Mouse (Mus musculus) olfactory bulb, adult 2 months (tissue): ENCODE data around the gene Gnl1. TPM values are rescaled to one million over a fixed set of nuclear protein-coding genes. Genes with fewer than 3 reads are reported as not detected.
"Not testable (repeated sequence)": the region's sequence is repeated elsewhere in the genome, so short reads cannot be mapped to it uniquely, and the experiment has no call there.

Experiments used
- H3K27ac ChIP-seq: fragments of 200-500 bp; 2 replicates; pipeline ENCODE4 v1.5.1; 2012; ENCODE audit warnings: low read depth, low read length; ENCODE audit not compliant: insufficient read depth
- H3K4me1 ChIP-seq: fragments of 200-500 bp; 2 replicates; pipeline ENCODE4 v1.6.1; 2012; ENCODE audit warnings: low read length; ENCODE audit not compliant: control insufficient read depth, insufficient read depth
- H3K4me3 ChIP-seq: fragments of 200-500 bp; 2 replicates; pipeline ENCODE4 v1.5.1; 2012; ENCODE audit warnings: mild to moderate bottlenecking, low read depth, low read length, moderate library complexity; ENCODE audit not compliant: insufficient read depth
- CTCF ChIP-seq: fragments of 200-500 bp; IDR thresholded peaks from 2 replicates; pipeline ENCODE4 v1.5.1; 2012; ENCODE audit warnings: low read depth, mild to moderate bottlenecking, low read length, moderate library complexity; ENCODE audit not compliant: insufficient read depth
- POLR2A ChIP-seq: fragments of 200-500 bp; IDR thresholded peaks from 2 replicates; pipeline ENCODE4 v1.6.1; 2012; ENCODE audit warnings: mild to moderate bottlenecking, low read depth, low read length, moderate library complexity; ENCODE audit not compliant: insufficient read depth
- WGBS: fragments of 180-500 bp; shearing (Covaris S2); methylation state at CpG from one replicate; pipeline ENCODE4 v1.1.7; 2018; 5-methylcytosine and 5-hydroxymethylcytosine counted together
- polyA plus RNA-seq: library from polyadenylated mRNA; stranded (reverse); fragments of >200 nt; gene quantifications from 2 replicates; pipeline ENCODE4 v1.2.4, GENCODE M21; 2012; ENCODE audit warnings: low replicate concordance; ENCODE audit not compliant: missing spikeins, insufficient read depth, insufficient read length

Gnl1 gene
- polyA plus RNA-seq, 1 experiment, result not detected

DNA sequence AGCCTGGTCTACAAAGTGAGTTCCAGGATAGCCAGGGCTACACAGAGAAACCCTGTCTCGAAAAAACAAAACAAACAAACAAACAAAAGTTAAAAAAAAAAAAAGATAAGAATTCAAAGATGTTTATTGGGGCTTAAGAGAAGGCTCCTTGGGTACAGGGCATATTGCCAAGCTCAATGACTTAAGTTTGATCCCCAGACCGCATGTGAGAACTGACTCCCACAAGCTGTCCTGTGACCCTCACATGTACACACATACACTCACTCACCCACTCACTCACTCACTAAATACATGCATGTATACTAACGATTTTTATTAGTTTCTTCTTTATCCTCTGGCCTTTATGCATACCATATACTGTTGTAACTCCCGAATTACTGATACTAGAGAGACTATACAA lies 20.7 kb downstream of the Gnl1 start:
- Histone ChIP-seq H3K27ac (peak overlapping the region; percentile 6; the same call in 1 of the 2 replicates), H3K4me1 (peaks cover 17% of the 10 kb centered on the region), H3K4me3 (no peak overlapping the region)
- TF ChIP-seq CTCF (no peak), POLR2A (no peak)
- 70% methylated on average over 4 of the region's 4 CpGs for WGBS

DNA sequence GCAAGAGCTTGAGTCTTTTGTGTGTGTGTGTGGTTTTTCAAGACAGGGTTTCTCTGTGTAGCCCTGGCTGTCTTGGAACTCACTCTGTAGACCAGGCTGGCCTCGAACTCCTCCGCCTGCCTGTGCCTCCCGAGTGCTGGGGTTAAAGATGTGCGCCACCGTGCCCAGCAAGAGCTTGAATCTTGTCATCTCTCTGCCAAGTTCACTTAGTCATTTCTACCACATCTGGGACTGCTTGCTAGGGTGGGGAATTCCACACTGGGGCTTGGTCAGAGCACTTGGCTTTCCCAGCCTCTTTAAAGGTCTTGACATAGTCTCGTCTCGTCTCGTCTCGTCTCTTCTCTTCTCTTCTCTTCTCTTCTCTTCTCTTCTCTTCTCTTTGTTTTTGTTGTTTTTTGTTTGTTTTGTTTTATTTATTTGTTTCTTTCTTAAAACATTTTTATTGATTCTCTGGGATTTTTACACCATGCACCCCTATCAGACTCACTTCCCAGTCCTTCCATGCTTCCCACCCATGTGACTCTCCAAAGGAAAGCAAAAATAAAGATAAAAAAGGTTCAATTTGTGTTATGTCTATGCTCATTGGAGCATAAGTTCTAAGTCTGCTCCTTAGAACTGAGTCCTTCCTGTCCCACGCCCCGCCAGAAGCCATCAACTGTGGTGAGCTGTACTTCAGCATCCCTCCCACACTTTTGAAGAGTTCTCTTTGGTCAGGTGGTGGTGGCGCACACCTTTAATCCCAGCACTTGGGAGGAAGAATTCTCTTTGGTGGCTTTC lies 21.7 kb downstream of the Gnl1 start:
- Histone ChIP-seq H3K4me3 (no peak overlapping the region), H3K27ac (no peak overlapping the region; the same call in 1 of the 2 replicates), H3K4me1 (peaks cover 17% of the 10 kb centered on the region)
- TF ChIP-seq POLR2A (no peak), CTCF (no peak)
- 79% methylated on average over 12 of the region's 12 CpGs for WGBS

DNA sequence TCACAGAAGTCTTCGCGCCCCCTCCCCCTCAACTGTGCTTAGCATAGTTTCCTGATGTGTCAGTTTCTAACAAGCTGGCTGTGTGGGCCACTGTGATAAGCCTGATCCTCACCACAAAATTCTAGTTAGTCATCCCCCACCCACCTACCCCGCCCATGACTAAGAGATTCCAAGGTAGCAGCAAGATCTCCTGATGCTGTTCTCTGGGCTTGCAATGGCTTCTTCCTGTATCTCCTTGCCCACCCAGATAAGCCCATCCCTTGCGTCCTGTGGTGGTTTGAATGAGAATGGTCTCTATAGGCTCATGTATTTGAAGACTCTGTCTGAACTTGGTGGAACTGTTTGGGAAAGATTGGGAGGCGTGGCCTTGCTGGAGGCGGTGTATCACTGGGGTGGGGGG lies 22.3 kb downstream of the Gnl1 start:
- Histone ChIP-seq H3K4me3 (no peak overlapping the region), H3K27ac (no peak overlapping the region), H3K4me1 (peaks cover 15% of the 10 kb centered on the region)
- no peak for TF ChIP-seq POLR2A
- no peak for TF ChIP-seq CTCF
- 79% methylated on average over 6 of the region's 6 CpGs for WGBS

DNA sequence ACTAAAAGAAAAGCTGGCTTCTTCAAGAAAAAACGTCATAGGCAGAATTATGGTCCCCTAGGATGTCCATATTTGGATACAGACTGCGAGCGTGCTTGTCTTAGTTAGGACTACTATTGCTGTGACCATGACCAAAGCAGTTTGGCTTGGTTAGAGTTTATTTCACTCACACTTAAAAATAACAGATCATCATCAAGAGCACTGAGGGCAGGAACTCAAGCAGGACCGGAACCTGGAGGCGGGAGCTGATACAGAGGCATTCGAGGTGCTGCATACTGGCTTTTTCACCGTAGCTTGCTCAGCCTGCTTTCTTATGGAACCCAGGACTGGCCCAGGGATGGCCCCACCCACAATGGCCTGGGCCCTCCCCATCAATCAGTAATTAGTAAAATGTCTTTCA lies 23.7 kb downstream of the Gnl1 start:
- Histone ChIP-seq H3K4me1 (peaks cover 8% of the 10 kb centered on the region), H3K4me3 (no peak overlapping the region), H3K27ac (no peak overlapping the region)
- WGBS, result 78% methylated on average over 7 of the region's 7 CpGs
- TF ChIP-seq POLR2A (no peak), CTCF (no peak)

DNA sequence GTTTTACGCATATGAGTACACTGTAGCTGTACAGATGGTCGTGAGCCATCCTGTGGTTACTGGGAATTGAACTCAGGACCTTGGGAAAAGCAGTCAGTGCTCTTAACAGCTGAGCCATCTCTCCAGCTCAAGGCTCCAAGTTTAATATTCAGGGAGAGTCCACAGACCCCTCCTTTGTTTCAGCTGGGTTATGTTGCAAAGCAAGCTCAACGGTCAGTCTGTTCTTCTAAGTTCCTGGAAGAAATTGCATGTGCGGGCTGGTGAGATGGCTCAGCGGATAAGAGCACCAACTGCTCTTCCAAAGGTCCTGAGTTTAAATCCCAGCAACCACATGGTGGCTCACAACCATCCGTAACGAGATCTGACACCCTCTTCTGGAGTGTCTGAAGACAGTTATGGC lies 24.8 kb downstream of the Gnl1 start:
- WGBS, result 79% methylated on average over 7 of the region's 7 CpGs
- H3K4me1 ChIP-seq, H3K27ac ChIP-seq, H3K4me3 ChIP-seq: not testable (repeated sequence)

DNA sequence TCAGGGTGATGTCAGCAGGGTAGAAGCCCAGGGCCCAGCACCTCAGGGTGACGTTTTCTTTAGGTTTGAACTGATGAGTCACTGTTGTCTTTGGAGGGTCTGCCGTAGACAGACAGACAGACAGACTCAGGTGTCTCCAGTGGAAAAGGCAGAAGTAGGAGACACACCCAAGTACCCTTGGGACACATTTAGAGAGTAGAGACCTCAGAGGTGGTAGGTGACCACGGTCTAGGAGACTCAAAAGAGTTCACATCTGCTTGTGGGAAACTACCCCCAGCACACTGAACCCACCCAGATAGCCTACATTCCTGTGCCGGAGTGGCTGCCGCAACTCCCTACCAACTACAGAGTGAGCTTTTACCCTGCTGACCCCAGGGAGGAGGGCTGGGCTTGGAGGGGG lies 35.3 kb downstream of the Gnl1 start:
- TF ChIP-seq POLR2A (no peak), CTCF (no peak)
- no peak overlapping the region for H3K27ac ChIP-seq

DNA sequence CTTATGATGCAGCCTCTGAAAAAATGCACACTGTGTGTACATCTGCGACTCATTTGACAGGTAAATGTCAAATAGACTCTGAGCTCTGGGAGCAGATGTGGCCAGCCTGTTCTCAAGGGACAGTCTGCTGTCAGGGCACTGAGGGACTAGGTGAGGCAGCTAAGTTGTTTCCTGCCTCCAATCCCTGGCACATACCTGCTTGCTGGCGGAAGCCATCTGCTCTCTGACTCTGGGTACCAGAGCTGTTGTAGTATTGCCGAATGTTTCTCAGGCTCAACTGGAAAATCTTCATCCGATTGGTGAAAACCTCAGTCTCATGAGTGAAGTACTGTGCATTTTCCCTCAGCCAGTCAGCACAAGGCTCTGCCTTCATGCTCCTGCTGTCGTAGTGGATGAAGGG lies 37.4 kb downstream of the Gnl1 start:
- 94% methylated on average over 5 of the region's 5 CpGs for WGBS
- Histone ChIP-seq H3K4me3 (no peak overlapping the region), H3K27ac (no peak overlapping the region), H3K4me1 (peaks cover 6% of the 10 kb centered on the region; the same call in 1 of the 2 replicates)
- no peak for TF ChIP-seq POLR2A
- no peak for TF ChIP-seq CTCF

More for the DNA sequence above, 35.3 kb downstream of the Gnl1 start:
- WGBS, result 95% methylated on average over 5 of the region's 5 CpGs
- Histone ChIP-seq H3K4me3 (no peak overlapping the region), H3K4me1 (no peaks in the 10 kb centered on the region)

DNA sequence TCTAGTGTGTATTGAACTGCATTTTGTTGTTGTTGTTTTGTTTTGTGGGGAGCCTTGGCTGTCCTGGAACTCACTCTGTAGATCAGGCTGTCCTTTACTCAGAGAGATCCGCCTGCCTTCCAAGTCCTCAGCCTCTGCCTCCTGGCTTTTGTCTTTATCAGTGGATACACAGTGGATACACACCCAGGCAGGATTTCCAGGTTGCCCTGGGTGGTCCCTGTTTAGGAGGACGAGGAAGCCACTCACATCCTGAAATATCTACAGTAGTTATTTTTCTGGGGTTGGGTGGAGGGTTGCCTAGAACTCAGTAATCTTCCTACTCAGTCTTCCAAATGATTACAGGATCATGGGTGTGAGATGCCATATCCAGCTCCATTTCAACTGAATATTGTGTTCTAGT lies 39.3 kb downstream of the Gnl1 start:
- no peak for TF ChIP-seq CTCF
- Histone ChIP-seq H3K4me1 (peaks cover 10% of the 10 kb centered on the region), H3K27ac (no peak overlapping the region), H3K4me3 (no peak overlapping the region)
- WGBS, result 66% methylated on average over 2 of the region's 2 CpGs

DNA sequence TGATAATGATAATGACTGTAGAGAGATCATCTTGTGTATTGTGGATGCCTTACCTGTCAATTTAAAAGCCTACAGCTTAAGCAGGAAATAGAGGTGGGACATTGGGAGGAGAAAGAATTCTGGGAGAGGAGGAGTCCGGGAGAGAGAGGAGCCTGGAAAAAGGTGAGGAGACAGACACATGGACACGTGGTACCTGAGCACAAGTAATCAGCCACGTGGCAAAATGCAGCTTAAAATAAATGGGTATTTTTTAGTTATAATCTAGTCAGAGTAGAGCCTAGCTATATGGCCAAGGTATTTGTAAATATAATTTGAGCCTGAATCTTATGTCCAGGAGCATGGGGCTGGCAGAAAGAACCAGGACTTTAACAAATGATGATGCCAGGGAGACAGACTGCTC lies 39.9 kb downstream of the Gnl1 start:
- 76% methylated on average over 3 of the region's 3 CpGs for WGBS
- peaks cover 11% of the 10 kb centered on the region for H3K4me1 ChIP-seq
- no peak overlapping the region for H3K27ac ChIP-seq
- no peak overlapping the region for H3K4me3 ChIP-seq
- no peak for TF ChIP-seq POLR2A
- TF ChIP-seq CTCF, result no peak
